Mouse (Mus musculus): ENCODE data around the gene Tubgcp2.

The Tubgcp2 gene

GRCm38 (mm10) chr7:139946032-139946431 is 90.4 kb downstream of the Tubgcp2 start:
- no peak for DNase-seq (ENCODE audit: low spot score)

All from MN1 (cell line).